Mouse (Mus musculus) kidney, postnatal 10 days (tissue): ENCODE results near the gene BC004004.
"Not testable (repeated sequence)": the region's sequence is repeated elsewhere in the genome, so short reads cannot be mapped to it uniquely, and the experiment has no call there.

Experiments
- DNase-seq: peaks from one replicate; pipeline ENCODE4 v3.0.0; 2021; ENCODE audit warnings: mixed read lengths

Gene BC004004

DNA sequence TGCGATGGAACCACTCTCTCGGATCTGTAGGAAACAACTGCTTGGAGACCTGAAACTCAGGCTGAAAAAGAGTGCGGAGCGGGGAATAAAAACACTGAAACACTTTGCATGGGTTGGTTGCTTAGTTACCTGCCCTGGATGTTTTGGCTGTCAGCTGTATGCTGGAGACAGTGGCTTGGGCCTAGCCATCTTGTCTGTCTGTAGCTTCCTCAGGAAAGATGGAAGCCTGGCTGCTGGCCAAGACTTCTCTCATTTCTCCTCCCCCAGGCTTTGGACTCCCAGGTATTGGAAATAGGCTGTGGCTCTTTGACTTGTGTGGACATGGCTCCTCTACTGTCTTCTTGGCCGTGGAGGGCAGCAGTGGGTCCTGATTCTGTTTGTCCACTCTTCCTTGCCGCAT, 32.8 kb downstream of the BC004004 start:
- peak; percentile 61 for DNase-seq

DNA sequence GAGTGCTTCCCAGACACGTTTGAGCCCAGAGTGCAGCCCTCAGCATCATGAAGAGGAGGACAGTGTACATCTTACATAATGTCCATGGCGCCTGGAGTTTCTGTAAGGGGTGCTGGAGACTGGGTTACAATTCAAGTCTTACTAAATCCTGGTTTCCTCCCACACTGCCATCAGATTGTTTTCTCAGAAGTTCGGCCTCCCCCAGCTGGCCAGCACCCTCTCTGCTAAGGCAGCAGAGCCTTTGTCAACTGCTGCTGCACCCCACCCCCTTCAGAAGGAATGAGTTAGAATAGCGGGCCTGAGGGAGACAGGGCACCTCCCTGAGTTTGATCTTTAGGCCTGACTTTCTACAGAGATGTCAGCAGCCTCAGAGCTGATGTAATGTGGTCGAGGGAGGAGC, 33.6 kb downstream of the BC004004 start:
- DNase-seq = no peak

DNA sequence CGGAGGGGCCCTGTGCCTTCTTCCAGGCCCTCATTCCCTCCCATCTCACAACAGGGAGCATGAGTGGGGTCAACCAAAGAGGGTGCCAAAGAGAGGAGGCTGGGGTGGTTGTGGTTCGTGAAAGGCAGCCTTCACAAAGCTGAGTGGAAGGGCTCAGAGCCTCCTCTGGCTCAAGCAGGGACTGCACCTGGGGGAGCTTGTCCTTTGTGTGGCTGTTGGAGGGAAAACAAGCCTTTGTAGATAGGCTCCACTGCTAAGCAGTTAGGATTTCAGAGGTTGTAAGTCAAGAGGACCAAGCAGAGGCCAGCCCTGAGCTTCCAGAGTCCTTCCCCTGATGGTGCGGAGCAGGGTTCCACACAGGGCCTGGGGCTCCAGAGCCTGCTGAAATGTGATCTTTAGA, 34.5 kb downstream of the BC004004 start:
- no peak for DNase-seq

DNA sequence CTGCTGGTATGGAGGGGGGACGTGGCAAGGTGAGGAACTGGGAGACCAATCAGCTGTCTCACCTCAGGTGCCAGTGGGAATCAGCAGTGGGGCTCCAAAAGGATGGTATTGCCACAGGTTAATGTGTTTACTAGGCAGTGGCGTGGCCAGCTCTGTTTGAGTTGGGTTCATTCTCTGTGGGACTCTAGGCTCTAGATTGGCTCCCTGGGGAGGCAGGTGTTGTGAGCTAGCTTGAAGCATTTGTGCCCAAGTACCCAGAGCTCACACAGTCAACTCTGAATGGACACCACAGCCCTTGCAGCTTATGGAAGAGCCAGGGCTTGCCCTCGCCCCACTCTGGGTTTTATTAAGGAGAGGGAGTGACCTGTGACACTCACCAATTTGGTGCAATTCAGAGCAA, 35.3 kb downstream of the BC004004 start:
- DNase-seq = no peak

DNA sequence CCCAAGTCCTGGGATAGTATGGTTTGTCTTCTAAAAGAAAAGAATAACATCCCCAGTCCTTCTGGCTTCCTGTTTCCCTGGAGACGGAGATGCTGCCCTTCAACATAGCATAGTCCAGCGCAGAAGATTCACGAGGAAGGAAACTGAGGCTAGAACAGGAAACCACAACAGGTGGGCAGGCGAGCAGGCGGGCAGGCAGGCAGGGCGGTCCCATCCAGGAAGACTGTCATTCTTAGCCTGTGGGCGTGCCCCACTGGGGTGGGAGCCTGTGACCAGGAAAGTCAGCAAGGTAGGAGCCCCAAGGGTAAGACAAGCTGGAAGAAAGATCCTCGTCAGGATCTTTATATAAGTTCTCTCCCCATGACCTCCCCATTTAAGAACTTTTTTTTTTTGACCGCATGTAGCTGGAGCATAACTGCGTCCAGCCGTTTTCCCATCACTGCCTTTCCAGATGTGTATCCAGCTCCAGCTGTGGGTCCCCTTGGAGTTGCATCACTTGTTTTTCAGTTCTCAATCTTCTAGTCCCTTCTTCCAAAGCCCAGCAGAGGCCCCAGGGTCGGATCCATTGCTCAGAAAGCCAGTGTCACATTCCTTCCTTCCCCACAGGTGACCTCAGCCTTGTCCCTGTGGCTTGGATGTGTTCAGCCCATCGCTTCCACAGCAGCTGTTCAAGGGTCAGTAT, 35.9 kb downstream of the BC004004 start:
- DNase-seq = no peak

DNA sequence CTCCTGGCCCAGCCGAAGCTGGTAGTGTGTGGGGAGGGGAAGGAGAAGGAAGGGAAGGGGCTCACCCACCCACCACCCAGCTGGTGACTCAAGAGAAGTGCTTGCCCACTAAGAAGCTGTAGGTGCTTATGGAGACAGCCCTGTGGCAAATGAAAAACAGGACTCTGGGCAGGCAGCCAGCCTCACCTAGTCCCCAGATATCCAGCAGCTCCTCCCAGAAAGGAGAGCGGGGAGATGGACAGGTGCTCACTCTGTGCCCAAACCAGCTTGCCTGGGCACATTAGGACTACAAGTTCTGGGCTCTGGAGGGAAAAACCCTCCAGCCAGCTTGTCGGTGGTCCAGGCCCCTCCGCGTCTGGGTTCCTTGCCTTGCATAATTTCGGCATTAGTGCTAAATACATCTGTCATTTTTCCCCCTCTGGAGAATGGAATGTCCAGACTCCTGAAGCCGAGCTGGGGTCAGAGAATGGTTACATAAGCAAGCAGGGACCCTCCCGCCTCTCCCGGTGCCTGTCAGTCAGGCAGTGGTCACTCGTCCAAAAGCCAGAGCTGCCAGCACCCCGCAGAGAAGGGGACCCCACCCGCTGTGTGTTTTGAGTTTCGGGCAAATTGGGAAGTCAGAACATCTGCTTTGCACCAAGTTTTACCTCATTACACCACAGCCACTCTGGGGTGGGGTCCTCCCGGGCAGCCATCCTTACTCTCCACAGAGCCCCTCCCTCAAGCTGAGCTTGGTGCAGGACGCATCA, 36.6 kb downstream of the BC004004 start:
- peak; percentile 68 for DNase-seq

DNA sequence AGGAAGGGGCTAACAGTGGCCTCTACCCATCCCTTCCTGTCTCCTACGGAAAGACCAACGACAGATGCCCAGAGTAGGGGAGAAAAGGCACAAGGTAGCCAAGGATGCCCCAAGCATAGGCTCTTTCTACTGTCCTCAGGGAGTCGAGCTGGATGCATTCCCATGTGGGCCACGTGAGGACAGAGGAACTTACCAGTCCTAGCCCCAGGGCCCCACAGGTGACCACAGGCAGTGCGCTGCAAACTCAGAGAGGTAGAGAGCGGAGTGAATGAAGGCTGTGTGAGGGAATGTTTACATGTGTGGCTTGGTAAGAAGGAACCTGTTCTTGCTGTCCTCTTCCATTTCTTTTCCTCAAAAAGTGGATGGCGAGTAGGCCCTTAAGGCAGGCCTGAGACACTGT, 37.3 kb downstream of the BC004004 start:
- DNase-seq = no peak

DNA sequence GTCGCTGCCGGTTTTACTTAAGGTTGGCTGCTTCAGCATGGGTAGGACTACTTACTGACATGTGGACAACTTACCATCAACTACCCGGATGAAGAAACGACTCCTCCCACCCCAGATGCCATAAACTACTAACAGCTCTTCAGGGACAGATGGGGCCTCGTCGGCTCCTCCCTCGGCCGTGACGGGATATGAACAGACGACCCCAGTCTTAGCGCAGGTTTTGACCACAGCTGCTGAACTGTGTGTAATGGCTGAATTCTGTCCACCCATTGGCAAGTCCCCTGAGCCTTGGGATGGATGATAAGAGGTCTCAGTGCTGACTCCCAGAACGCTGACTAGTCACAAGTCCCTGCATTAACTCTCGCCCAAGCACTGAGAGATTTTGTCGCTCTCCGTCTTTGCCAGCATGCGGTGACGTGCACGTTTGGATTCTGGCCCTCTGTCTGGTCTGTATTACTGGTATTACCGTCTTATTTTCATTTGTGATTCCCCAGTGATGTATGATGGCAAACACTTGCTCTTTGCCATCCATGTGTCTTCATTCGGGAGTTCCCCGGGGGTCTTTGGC, 41.6 kb downstream of the BC004004 start:
- DNase-seq = no peak

DNA sequence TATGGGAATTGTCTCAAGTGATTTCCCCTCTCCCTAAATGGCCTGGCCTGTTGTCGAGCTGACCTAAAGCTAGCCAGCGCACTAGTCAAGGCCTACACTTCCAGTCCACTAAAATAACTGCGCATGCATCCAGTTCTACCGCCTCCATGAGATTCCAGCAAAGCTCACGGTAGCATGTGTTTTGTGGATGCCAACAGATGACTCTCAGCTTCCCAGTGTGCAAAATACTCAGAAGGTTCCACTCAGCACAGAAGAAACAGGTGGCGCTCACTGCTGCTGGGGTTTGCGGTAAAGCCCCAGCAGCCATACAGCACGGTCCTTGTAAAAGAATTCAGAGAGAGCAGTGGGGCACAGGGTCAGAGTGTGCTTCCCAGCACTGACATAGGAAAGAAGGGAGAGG, 43.0 kb downstream of the BC004004 start:
- no peak for DNase-seq

DNA sequence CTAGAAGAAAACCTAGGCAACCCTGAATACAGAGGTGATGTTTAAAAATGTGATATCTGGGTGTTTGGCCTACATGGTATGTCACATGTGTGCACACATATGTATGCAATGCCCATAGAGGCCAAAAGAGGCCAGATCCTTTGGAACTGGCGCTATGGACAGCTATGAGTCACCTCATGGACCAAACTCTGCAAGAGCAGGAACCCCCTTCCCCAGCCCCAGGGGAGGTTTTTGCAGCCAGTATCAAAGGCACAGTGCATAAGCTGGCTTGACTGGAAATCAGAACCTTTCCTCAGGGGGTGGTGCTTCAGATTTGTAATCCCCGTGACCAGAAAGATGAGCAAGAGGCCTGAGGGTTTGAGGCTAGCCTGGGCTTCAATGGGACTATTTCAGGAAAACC, 43.5 kb downstream of the BC004004 start:
- no peak for DNase-seq

DNA sequence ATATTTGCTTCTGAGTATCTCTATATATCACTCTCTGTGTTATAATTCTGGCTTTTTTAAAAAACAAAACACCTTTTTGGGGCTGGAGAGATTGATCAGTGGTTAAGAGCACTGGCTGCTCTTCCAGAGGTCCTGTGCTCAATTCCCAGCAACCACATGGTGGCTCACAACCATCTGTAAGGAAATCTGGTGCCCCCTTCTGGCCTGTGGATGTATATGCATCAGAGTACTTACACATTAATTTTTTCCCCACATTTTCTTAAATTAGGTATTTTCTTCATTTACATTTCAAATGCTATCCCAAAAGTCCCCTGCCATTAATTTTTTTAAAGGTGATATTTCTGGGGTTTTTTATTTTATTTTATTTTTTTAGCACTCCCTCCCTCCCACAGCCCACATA, 44.7 kb downstream of the BC004004 start:
- DNase-seq = no peak

DNA sequence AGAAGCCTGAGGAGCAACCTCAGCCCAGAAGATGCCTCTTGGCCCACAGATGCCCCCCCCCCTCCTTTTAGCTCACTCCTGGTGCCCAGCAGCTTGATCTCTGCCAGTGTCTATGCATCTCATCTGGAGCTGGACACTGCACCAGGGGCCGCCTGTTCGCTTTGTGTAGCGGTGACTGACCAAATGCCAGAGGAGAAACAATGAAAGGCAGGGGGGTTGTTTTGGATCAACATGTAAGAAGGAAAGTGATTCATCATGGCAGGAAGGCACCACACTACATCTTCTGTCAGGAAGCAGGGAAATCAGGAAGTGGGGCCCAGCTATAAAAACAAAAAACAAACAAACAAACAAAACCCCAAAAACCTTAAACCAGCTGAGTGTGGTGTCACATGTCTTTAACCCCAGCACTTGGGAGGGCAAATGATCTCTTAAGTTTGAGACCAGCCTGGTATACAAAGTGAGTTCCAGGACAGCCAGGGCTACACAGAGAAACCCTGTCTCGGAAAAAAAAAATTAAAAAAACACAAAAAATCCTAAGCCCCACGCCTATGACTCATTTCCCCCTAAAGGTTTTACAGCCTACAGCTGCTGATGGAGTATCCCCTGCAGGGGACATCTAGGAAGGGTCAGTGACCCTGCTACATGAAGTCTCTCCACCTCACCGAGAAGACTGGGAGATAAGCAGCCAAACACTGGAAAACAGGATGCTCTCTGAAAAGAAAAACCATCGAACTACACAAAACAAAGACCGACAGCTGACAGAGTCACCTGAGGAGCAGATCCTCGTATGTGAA, 47.3 kb downstream of the BC004004 start:
- no peak for DNase-seq

DNA sequence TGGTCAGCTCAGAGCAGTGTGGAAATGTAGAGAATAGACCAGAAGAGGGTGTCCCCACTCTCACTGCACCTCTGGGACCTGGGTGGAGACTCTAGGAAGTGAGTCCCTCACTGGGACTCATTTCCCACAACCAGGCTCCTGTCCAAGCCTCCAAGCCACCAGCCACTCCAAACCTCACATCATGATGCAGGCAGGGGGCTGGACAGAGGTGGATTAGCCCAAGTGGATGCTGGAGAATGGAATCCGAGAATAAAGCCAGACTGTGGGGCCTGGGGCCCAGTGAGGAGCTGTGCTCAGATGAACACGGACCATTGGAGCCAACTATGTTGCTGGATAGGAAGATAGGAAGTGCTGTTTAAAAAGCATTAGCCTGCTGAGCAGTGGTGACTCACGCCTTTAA, 48.3 kb downstream of the BC004004 start:
- DNase-seq = no peak

DNA sequence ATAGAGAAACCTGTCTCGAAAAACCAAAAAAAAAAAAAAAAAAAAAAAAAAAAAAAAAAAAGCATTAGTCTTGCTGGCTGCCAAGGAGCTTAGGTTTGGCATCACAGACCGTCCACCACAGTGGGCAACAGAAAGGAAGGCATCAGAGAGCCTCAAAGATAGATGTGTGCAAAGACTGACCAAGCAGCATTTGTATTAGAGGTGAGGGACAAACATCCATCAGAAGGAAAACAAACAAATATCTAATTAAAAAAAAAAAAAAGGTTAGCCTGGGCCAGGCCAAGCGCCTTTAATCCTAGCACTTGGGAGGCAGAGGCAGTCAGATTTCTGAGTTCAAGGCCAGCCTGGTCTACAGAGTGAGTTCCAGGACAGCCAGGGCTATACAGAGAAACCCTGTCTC, 48.8 kb downstream of the BC004004 start, which contains the start of gene Pi16:
Gene Pi16 (plus strand): TSS at position 301 of the 400 bp plus-strand sequence.
- DNase-seq = not testable (repeated sequence)

DNA sequence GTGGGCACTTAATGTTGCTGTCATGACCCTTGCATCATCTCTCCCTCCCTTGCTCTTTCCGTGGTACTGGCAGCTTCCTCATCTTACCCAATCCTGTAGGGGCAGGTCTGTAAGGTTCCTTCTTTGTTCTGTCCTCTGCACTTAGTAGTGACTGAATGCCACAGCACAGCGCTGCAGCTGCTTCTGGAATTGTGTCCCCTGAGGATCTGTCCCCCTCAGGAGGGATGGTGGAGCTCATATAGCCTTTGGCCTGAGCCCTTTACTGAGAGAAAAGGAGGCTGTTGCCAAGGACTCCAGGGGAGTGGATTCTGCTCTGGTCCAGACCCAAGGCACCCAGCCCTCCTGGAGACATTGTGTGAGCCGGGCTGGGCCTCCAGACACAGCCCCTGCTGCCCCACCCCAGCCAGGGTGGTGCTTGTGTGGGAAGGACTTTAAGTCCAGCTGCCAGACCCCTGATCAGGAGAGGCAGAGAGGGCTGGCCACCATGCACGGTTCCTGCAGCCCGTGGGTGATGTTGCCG, 50.2 kb downstream of the BC004004 start:
- DNase-seq = no peak

DNA sequence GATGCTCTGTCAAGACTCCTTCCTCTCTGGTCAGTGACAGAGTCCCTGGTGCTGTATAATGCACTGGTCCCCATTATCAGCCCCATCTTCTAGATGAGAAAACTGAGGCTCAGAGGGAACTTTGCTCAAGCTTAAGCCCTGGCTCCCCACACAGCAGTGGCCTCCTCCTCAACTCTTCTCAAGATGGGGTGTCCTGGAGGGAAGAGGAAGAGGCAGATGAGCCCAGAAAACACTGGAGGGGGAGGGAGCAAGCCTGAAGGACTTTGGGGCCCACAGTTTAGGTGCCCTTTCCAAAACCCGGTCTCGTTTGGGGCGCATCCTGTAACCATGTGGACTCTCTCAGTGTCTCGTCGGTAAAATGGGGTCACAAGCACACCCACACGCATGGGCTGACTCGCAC, 50.9 kb downstream of the BC004004 start:
- no peak for DNase-seq

DNA sequence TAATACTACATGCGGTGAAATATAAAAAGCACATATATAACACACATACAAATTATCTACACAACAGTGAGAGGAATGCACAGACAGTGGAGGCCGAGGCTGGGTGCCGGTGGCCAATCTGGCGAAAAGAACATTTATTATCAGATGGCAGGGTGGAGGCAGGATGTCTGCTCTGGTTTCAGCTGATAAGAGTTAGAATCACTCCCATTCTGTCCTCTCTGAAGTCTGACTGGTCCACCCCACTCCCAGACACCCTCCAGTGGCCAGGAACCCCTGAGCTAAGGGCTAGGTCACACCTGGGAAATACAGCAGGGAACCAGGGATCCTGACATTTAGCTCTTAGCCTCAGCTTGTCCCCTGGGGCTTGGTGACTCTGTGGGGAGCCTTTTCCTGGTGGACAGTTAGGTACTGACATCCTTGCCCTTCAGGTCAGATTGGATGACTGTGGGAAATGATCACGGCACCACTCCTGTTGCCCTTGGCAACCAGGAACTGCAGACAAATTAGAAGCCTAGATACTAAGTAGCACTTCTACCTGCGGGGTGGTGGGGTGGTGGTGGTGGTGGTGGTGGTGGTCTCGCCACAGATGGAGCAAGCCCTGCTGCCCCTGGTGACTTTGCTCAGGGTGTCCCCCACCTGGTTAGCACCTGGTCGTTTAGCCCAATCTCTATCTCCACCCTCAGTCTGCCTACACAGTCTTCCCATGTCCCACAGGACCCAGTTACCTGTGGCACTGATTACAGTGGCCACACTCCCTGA, 51.5 kb downstream of the BC004004 start:
- no peak for DNase-seq

DNA sequence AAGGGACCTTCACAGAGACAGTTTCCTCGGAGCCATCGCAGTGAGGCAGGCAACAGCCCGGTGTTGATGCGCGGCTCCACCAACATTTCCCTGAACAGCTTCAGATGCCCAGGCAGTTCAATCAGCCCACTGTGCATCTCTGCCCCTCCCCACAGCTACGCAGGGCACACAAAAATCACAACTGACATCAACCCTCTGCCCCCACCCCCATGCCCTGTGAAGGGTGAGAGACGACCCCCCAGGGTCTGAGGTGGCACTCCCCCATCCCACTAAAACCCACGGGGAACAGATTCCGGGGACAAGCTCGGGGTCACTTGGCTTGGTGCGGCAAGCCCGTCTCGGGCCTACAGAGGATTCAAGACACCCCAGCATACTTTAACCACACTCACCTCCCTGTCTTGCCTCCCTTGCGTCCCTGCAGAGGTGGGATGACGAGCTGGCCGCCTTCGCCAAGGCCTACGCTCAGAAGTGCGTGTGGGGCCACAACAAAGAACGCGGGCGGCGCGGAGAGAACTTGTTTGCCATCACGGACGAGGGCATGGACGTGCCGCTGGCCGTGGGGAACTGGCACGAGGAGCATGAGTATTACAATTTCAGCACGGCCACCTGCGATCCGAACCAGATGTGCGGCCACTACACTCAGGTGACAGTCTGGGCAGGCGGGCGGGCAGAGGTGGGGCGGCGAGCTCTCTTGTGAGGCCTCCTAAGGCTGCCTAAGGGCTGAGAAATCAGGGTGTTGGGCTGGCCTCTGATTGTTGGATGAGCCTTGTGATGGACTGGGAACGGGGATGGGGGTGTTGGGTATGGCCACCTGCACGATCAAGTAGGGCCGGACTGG, 53.4 kb downstream of the BC004004 start:
- peak; percentile 17 for DNase-seq

DNA sequence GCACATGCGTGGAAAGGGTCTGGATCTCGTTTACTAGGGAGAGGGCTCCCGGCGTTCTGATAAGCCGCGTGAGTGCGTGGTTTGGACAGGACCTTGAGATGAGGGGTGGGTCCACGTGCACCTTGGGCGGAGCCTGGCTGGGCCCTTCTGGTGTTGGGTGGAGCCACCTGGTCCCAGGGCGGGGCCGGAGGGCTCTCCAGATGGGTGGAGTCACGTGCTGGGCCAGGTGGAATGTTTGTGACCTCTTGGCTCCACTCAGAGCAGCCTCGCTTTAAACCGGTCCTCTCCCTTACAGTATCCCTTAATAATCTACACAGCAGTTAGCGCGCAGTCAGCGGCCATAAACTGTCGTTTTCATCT, 54.0 kb downstream of the BC004004 start:
- DNase-seq = peak; percentile 71

DNA sequence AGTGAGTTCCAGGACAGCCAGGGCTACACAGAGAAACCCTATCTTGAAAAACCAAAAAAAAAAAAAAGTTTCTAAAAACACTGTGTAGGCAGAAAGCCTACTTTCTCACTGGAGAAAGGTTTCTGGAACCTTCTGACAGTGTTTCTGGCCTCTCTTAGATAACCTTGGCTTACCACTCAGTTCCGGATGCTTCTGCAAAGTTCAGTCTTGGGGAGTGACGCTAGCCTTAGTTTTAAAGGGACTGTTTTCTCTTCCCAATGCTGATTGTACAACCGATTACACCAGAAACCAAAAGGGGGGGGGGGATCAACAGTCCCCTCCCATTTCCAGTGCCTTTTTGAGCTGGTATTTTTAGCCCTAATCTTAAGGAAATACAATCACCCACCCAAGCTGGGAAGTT, 55.0 kb downstream of the BC004004 start:
- DNase-seq = no peak

DNA sequence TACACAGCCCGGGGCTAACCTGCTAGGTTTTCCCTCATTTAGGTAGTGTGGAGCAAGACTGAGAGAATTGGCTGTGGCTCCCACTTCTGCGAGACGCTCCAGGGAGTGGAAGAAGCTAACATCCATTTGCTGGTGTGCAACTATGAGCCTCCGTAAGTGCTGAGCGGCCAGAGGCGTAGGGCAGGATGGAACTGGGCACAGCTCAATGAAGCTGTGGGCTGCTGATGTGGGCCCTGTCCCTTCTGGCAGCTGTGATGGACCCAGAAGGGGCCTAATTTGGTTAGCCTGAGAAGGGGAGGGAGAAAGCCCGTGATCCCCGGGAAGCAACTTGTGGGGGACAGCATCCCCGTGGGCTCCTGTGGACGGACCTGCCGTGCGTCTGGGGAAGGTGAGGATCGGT, 57.2 kb downstream of the BC004004 start:
- DNase-seq = no peak
